Mouse (Mus musculus): ENCODE measurements around the gene Cyp4f15.
"Not testable (repeated sequence)": the region's sequence is repeated elsewhere in the genome, so short reads cannot be mapped to it uniquely, and the experiment has no call there.

DNA sequence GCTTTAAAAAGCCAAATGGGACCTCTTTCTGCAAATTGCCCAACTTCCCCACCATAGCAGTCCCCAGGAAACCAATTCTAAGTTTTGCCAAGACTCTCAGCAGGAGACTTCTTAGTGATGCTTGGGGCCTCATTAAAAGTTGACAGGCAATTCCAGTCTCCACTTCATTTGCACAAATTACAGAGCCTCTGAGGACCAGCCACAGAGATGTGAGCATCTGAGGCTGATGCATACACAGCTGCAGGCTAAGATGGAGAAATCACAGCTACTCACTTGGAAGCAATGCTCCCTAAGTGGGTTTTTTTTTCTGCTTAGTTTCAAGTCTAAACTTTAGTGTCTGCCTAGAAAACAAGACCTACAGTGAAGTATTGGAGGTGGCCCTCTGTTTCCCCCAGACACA, 25.1 kb downstream of the Cyp4f15 start:
- not testable (repeated sequence) for TF ChIP-seq CTCF (IDR thresholded peaks at IDR 0.05; ENCODE audit: extremely low read depth, insufficient read depth, insufficient read length, insufficient replicate concordance); POLR2A (IDR thresholded peaks at IDR 0.05; ENCODE audit: low read depth, low read length)

Data from spleen, adult 2 months (tissue).